Mouse (Mus musculus) left cerebral cortex, adult 8-10 months (tissue): ENCODE measurements around the gene Prtg. TPM values are rescaled to one million over a fixed set of nuclear protein-coding genes. Genes with fewer than 3 reads are reported as not detected.

Experiments
- DNase-seq, 2 experiments: peaks; one replicate each; pipeline ENCODE4 v3.0.0; 2022; ENCODE audit warnings: low spot score in 2 of 2
- total RNA-seq, 4 experiments: library from RNA; stranded (reverse); gene quantifications; 2 replicates each; pipeline ENCODE4 v1.2.4; 2022

Gene Prtg
- total RNA-seq, 4 experiments from 2014 or later = 1.7 to 2.6 (median 1.9) TPM

GRCm38 (mm10) chr9:72861235-72861634 is 54.6 kb downstream of the Prtg start:
- no peak for DNase-seq

GRCm38 (mm10) chr9:72862186-72862585 is 55.5 kb downstream of the Prtg start:
- no peak for DNase-seq

- DNase-seq = peak in 1 of 2 experiments; percentile 29
These were observed 56.3 kb downstream of the Prtg start for GRCm38 (mm10) chr9:72862955-72863354.

- DNase-seq = no peak
These were observed 57.1 kb downstream of the Prtg start for GRCm38 (mm10) chr9:72863773-72864172.

- DNase-seq = no peak
These were observed 60.8 kb downstream of the Prtg start for GRCm38 (mm10) chr9:72867434-72867833.

- DNase-seq = no peak
These were observed 62.1 kb downstream of the Prtg start for GRCm38 (mm10) chr9:72868774-72869173.

GRCm38 (mm10) chr9:72871506-72872297 is 65.0 kb downstream of the Prtg start:
- DNase-seq = no peak

- no peak for DNase-seq
These were observed 65.8 kb downstream of the Prtg start for GRCm38 (mm10) chr9:72872298-72873130.

GRCm38 (mm10) chr9:72875878-72876277 is 69.2 kb downstream of the Prtg start:
- no peak for DNase-seq

- DNase-seq = no peak
These were observed 71.2 kb downstream of the Prtg start for GRCm38 (mm10) chr9:72877905-72878304.

GRCm38 (mm10) chr9:72878656-72879055 is 72.0 kb downstream of the Prtg start:
- no peak for DNase-seq

GRCm38 (mm10) chr9:72879601-72880000 is 72.9 kb downstream of the Prtg start:
- DNase-seq = no peak

GRCm38 (mm10) chr9:72880225-72880960 is 73.7 kb downstream of the Prtg start:
- no peak for DNase-seq

- peak in 1 of 2 experiments; percentile 36 for DNase-seq
These were observed 74.5 kb downstream of the Prtg start for GRCm38 (mm10) chr9:72881026-72881768.

- DNase-seq = no peak
These were observed 77.3 kb downstream of the Prtg start for GRCm38 (mm10) chr9:72883940-72884339.

GRCm38 (mm10) chr9:72889777-72890176 is 83.1 kb downstream of the Prtg start:
- no peak for DNase-seq

GRCm38 (mm10) chr9:72890499-72891085 is 83.9 kb downstream of the Prtg start:
- DNase-seq = no peak

GRCm38 (mm10) chr9:72892761-72893160 is 86.1 kb downstream of the Prtg start:
- no peak for DNase-seq

GRCm38 (mm10) chr9:72894796-72895352 is 88.2 kb downstream of the Prtg start:
- DNase-seq = no peak

GRCm38 (mm10) chr9:72902057-72902456 is 95.4 kb downstream of the Prtg start:
- DNase-seq = no peak
